Mouse (Mus musculus): ENCODE data around the gene Ppp3r1. TPM values are rescaled to one million over a fixed set of nuclear protein-coding genes. Genes with fewer than 3 reads are reported as not detected.

Gene Ppp3r1
- total and polyA plus RNA-seq, 3 experiments: 31.8 to 128 (median 116) TPM

- H3K4me3 ChIP-seq (replicated peaks in 1 of 3; ENCODE audit: low read depth in 2 of 3, low read length in 2 of 3, poor library complexity in 1 of 3): peak overlapping the region; percentile 93 to 100 (median 96)
- H3K4me1 ChIP-seq (ENCODE audit: control insufficient read depth in 1 of 2, insufficient read depth in 2 of 2): peaks cover 9 to 47% of the 10 kb centered on the region in 2 experiments
- in situ Hi-C loops (cut with MboI; ENCODE audit: low pct_ligation_motif_present, low pct_unique_long_range_greater_than_20kb, low sequenced_read_pairs) (loop anchor here (5.0 kb wide), 1 partner anchor 48 kb away; no protein-coding TSS in a partner anchor), dilution Hi-C loops (cut with MboI; ENCODE audit: extremely low pct_ligation_motif_present, extremely low pct_unique_long_range_greater_than_20kb, low sequenced_read_pairs) (no loop called here)
- peaks cover 51% of the 10 kb centered on the region for H3K79me2 ChIP-seq (replicated peaks; ENCODE audit: control insufficient read depth, extremely low read depth, insufficient read depth, poor library complexity, severe bottlenecking)
- no peaks in the 10 kb centered on the region for H3K9me3 ChIP-seq (replicated peaks; ENCODE audit: low read length)
- peak overlapping the region; percentile 29; the same call in 1 of the 2 replicates for H3K27ac ChIP-seq (ENCODE audit: insufficient read depth, low read depth)
- TF ChIP-seq ELF1 (IDR thresholded peaks at IDR 0.05; ENCODE audit: low read depth, low read length): no peak; the same call in 1 of the 2 replicates
- no peak for TF ChIP-seq JUN (IDR thresholded peaks at IDR 0.05; ENCODE audit: insufficient read depth, low read depth, low read length)
- TF ChIP-seq UBTF (IDR thresholded peaks at IDR 0.05; ENCODE audit: low read depth, low read length): peak; percentile 4; the same call in 1 of the 2 replicates
- TF ChIP-seq TBP (conservative IDR thresholded peaks at IDR 0.05; ENCODE audit: low read depth, low read length): no peak
- TF ChIP-seq TCF12 (IDR thresholded peaks at IDR 0.05; ENCODE audit: low read depth, low read length): no peak
- TF ChIP-seq ZNF384 (IDR thresholded peaks at IDR 0.05; ENCODE audit: low read depth, low read length): peak; percentile 47; the same call in 1 of the 2 replicates
- no peak for TF ChIP-seq BHLHE40 (IDR thresholded peaks at IDR 0.05; ENCODE audit: low read depth, low read length)
- TF ChIP-seq MEF2A (IDR thresholded peaks at IDR 0.05; ENCODE audit: borderline replicate concordance, low read depth, low read length): no peak
- H3K4me2 ChIP-seq (ENCODE audit: insufficient read depth, low read depth, poor library complexity, severe bottlenecking): peak overlapping the region; percentile 68; the same call in 1 of the 2 replicates
- peak overlapping the region; percentile 97 for H3K9ac ChIP-seq (ENCODE audit: insufficient read depth, low read depth)
- peak; percentile 43 for DNase-seq (ENCODE audit: extremely low read depth)
- no peaks in the 10 kb centered on the region for H3K27me3 ChIP-seq (replicated peaks)
- H3K36me3 ChIP-seq (replicated peaks in 1 of 2; ENCODE audit: control insufficient read depth in 1 of 2, insufficient read depth in 1 of 2, low read length in 1 of 2): peaks cover 0 to 12% of the 10 kb centered on the region in 2 experiments
Observed at GRCm38 (mm10) chr11:17159738-17160241, 727 bp downstream of the Ppp3r1 start.

GRCm38 (mm10) chr11:17160242-17160641 is 1.2 kb downstream of the Ppp3r1 start:
- in situ Hi-C loops (cut with MboI; ENCODE audit: low pct_ligation_motif_present, low pct_unique_long_range_greater_than_20kb, low sequenced_read_pairs): loop anchor here (5.0 kb wide), 1 partner anchor 47 kb away; no protein-coding TSS in a partner anchor
- peaks cover 0 to 12% of the 10 kb centered on the region in 2 experiments for H3K36me3 ChIP-seq (replicated peaks in 1 of 2; ENCODE audit: control insufficient read depth in 1 of 2, insufficient read depth in 1 of 2, low read length in 1 of 2)
- H3K4me1 ChIP-seq (ENCODE audit: control insufficient read depth in 1 of 2, insufficient read depth in 2 of 2): peaks cover 9 to 52% of the 10 kb centered on the region in 2 experiments
- DNase-seq (ENCODE audit: extremely low read depth): peak; percentile 87
- H3K9ac ChIP-seq (ENCODE audit: insufficient read depth, low read depth): peak overlapping the region; percentile 97
- H3K27ac ChIP-seq (ENCODE audit: insufficient read depth, low read depth): no peak overlapping the region
- dilution Hi-C loops (cut with MboI; ENCODE audit: extremely low pct_ligation_motif_present, extremely low pct_unique_long_range_greater_than_20kb, low sequenced_read_pairs): no loop called here
- no peaks in the 10 kb centered on the region for H3K9me3 ChIP-seq (replicated peaks; ENCODE audit: low read length)
- peaks cover 54% of the 10 kb centered on the region for H3K79me2 ChIP-seq (replicated peaks; ENCODE audit: control insufficient read depth, extremely low read depth, insufficient read depth, poor library complexity, severe bottlenecking)
- H3K4me3 ChIP-seq (replicated peaks in 1 of 3; ENCODE audit: low read depth in 2 of 3, low read length in 2 of 3, poor library complexity in 1 of 3): peak overlapping the region; percentile 93 to 100 (median 96)
- peak overlapping the region; percentile 68; the same call in 1 of the 2 replicates for H3K4me2 ChIP-seq (ENCODE audit: insufficient read depth, low read depth, poor library complexity, severe bottlenecking)
- H3K27me3 ChIP-seq (replicated peaks): no peaks in the 10 kb centered on the region
- no peak for TF ChIP-seq USF1 (IDR thresholded peaks at IDR 0.05; ENCODE audit: low read depth, low read length)
- no peak for TF ChIP-seq UBTF (IDR thresholded peaks at IDR 0.05; ENCODE audit: low read depth, low read length)
- peak; percentile 61 to 73 for TF ChIP-seq CTCF (conservative IDR thresholded peaks at IDR 0.05 in 1 of 2, IDR thresholded peaks at IDR 0.05 in 1 of 2; ENCODE audit: low read depth in 2 of 2, low read length in 2 of 2)
- TF ChIP-seq RCOR1 (conservative IDR thresholded peaks at IDR 0.05; ENCODE audit: low read depth, low read length): 0 out of 2 replicates have a peak, but pooled peaks have one; percentile 46
- no peak for TF ChIP-seq PAX5 (IDR thresholded peaks at IDR 0.05; ENCODE audit: low read length)
- no peak for TF ChIP-seq MAZ (IDR thresholded peaks at IDR 0.05; ENCODE audit: low read depth, low read length)
- TF ChIP-seq MEF2A (IDR thresholded peaks at IDR 0.05; ENCODE audit: borderline replicate concordance, low read depth, low read length): peak; percentile 43; the same call in 1 of the 2 replicates
- TF ChIP-seq USF2 (conservative IDR thresholded peaks at IDR 0.05; ENCODE audit: low read depth, low read length): no peak
- peak; percentile 30; the same call in 1 of the 2 replicates for TF ChIP-seq IRF4 (IDR thresholded peaks at IDR 0.05; ENCODE audit: low read depth, low read length)
- no peak for TF ChIP-seq ZMIZ1 (IDR thresholded peaks at IDR 0.05; ENCODE audit: low read depth, low read length)
- TF ChIP-seq BHLHE40 (IDR thresholded peaks at IDR 0.05; ENCODE audit: low read depth, low read length): no peak
- TF ChIP-seq MAX (IDR thresholded peaks at IDR 0.05; ENCODE audit: low read length): peak; percentile 39; the same call in 1 of the 2 replicates
- TF ChIP-seq POLR2AphosphoS2 (IDR thresholded peaks at IDR 0.05; ENCODE audit: low read depth, low read length): no peak
- TF ChIP-seq POLR2A (IDR thresholded peaks at IDR 0.05; ENCODE audit: low read depth, low read length): no peak
- no peak for TF ChIP-seq JUN (IDR thresholded peaks at IDR 0.05; ENCODE audit: insufficient read depth, low read depth, low read length)
- no peak for TF ChIP-seq ZC3H11A (IDR thresholded peaks at IDR 0.05; ENCODE audit: low read depth, low read length)
- TF ChIP-seq ELF1 (IDR thresholded peaks at IDR 0.05; ENCODE audit: low read depth, low read length): 0 out of 2 replicates have a peak, but pooled peaks have one; percentile 19
- TF ChIP-seq SIN3A (IDR thresholded peaks at IDR 0.05; ENCODE audit: low read length): peak; percentile 95
- peak; percentile 59; the same call in 1 of the 2 replicates for TF ChIP-seq MXI1 (IDR thresholded peaks at IDR 0.05; ENCODE audit: low read depth, low read length)
- peak; percentile 90 for TF ChIP-seq CHD1 (IDR thresholded peaks at IDR 0.05; ENCODE audit: low read depth, low read length)
- TF ChIP-seq ETS1 (conservative IDR thresholded peaks at IDR 0.05; ENCODE audit: low read depth, low read length): no peak
- peak; percentile 31; the same call in 1 of the 2 replicates for TF ChIP-seq EP300 (IDR thresholded peaks at IDR 0.05; ENCODE audit: low read length)
- TF ChIP-seq TCF12 (IDR thresholded peaks at IDR 0.05; ENCODE audit: low read depth, low read length): no peak
- TF ChIP-seq ZNF384 (IDR thresholded peaks at IDR 0.05; ENCODE audit: low read depth, low read length): no peak; the same call in 1 of the 2 replicates
- TF ChIP-seq RAD21 (IDR thresholded peaks at IDR 0.05; ENCODE audit: low read depth, low read length): peak; percentile 64
- peak; percentile 51 for TF ChIP-seq SMC3 (IDR thresholded peaks at IDR 0.05; ENCODE audit: low read depth, low read length)
- peak; percentile 39; the same call in 1 of the 2 replicates for TF ChIP-seq MYC (IDR thresholded peaks at IDR 0.05; ENCODE audit: low read depth, low read length)
- peak; percentile 47; the same call in 1 of the 2 replicates for TF ChIP-seq JUND (conservative IDR thresholded peaks at IDR 0.05; ENCODE audit: low read depth, low read length)
- no peak for TF ChIP-seq GABPA (IDR thresholded peaks at IDR 0.05; ENCODE audit: insufficient replicate concordance, low read depth, low read length)
